Mouse (Mus musculus): ENCODE results near the gene Fpgs. TPM values are rescaled to one million over a fixed set of nuclear protein-coding genes. Genes with fewer than 3 reads are reported as not detected.

The Fpgs gene
- total RNA-seq, 2 experiments from 2014 or later, result 9.5 to 10.1 TPM

DNA sequence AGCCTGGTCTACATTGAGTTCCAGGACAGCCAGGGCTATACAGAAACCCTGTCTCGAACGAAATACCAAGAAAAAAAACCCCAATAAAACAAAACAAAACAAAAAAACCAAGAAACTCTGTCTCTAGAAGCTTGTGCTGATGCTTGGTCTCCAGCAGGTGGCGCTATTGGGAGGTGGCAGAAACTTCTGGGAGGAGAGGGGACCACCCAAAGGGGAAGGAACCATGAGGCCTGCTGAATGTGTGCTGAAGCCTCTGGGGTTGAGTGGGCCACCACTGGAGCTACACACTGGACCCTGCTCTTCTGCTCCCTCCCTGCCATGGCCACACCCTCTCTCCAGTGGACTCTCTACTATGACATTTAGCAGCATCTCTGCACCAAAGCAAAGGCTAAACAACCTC is 4.7 kb upstream of the Fpgs start:
- DNase-seq (ENCODE audit: low spot score in 2 of 2), result no peak
- intact Hi-C loops (cut with DNase I), result loop anchor here (10.0 kb wide), 1 partner anchor 146 kb away; no protein-coding TSS in a partner anchor

DNA sequence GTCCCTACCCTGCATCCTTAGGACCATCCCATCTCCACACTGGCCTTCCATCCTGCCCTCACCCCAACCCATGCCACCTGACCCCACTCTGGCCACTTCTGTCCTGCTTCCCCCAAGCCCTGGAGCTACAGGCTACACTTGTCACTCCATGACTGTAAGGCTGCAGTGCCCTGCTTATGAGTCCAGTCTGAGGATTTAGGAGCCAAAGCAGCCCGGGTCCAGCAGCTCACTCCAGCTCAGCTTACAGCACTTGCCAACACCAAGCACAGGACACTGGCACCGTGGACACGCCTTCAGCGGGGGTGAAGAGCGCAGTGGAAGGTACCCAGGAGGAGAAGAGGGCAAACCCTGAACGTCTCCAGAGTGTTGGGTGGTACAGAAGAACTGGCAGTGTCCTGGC is 3.0 kb upstream of the Fpgs start:
- intact Hi-C loops (cut with DNase I), result loop anchor here (10.0 kb wide), 1 partner anchor 148 kb away; no protein-coding TSS in a partner anchor
- no peak for DNase-seq (ENCODE audit: low spot score in 2 of 2)

DNA sequence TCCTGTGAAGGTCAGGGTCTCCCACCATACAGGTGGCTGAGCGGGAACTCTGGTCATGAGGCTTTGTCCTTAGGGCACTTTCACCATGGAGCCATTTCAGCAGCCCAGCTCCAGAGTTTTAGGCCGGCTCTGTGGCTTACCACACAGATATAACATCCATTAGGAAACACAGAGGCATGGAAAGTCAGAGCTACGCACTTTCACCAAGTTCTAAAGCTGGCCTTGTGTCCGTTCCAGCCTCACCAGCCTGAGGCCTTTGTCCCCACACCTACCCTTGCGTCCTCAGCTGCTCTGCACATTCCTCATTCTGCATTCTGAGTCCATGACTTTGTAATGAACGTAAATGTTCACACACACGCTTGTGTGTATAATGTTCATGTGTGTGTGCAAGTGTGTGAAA is 1.1 kb upstream of the Fpgs start:
- no peak for DNase-seq (ENCODE audit: low spot score in 2 of 2)
- intact Hi-C loops (cut with DNase I), result loop anchor here (10.0 kb wide), 1 partner anchor 150 kb away; no protein-coding TSS in a partner anchor

DNA sequence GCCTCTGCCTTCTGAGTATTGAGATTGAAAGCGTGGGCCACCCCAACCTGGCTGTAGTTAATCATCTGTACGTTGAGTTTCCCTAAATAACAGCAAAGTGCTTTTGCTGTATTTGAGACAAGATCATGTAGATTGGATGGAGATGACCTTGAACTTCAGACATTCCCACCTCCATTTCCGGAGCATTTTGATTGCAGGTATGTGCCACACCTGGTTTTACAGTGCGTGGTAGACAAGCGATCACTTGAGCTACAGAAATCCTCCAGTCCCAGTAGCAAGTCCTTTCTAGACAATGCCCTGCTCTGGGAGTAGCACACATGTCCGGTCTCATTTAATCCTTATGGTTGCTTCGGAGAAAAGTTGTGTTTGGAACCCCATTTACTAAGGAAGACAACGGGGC is 899 bp downstream of the Fpgs start:
- DNase-seq (ENCODE audit: low spot score in 2 of 2), result no peak
- intact Hi-C loops (cut with DNase I), result loop anchor here (10.0 kb wide), 1 partner anchor 152 kb away; no protein-coding TSS in a partner anchor

DNA sequence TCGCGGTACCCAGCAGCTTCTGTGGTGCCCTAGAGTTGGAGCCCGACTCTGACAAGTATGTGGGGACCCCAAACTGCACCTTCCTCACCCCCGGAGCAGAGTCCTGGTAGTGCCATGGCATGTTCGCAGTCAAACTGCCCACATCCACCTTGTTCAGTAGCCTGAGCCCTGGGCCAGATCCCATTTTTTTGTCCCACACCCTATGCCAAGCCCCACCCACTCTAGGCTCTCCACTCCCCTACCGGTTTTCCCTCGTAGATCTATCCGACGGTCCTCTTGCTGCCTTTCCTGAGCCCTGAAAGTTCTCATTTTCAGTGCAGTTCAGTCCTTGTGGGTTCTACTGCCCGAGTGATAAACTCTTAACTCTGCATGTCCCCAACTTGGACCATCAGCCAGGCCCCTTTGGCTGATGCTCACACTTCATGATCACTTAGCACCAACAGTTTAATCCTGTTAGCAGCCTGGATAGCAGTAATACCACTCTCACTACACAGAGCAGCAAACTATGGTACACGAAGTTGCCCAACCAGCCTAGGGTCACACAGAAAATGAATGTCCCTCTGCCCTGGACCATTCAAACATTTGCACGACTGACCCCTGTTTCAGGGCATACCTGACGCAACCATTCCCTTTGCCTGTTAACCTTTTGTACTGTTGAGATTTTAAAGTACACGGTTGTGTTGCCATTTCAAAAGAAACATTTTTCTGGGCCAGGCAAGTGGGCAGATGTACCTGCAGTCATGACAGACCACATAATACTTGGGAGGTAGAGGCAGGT is 2.8 kb downstream of the Fpgs start:
- intact Hi-C loops (cut with DNase I), result loop anchor here (10.0 kb wide), 1 partner anchor 154 kb away; no protein-coding TSS in a partner anchor
- no peak for DNase-seq (ENCODE audit: low spot score in 2 of 2)

DNA sequence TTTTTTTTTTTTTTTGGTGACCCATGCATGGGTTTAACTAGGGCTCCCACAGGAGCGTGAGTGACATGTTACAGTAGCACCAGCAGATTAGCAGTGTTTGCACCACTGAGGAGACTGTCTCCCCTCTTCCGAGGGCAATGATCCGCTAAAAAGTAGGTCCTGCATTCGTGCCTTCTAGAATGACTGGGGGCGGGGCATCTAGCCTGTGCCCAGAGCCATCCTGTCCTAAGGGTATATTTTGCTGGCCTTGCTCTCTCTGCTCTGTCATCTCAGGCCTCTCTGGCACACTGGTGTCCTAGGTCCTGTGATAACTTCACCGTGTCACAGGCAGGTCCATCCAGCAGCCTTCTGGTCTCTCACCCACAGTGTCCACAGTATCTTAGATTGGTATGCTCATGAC is 4.3 kb downstream of the Fpgs start:
- intact Hi-C loops (cut with DNase I), result loop anchor here (10.0 kb wide), 1 partner anchor 155 kb away; no protein-coding TSS in a partner anchor
- no peak for DNase-seq (ENCODE audit: low spot score in 2 of 2)

DNA sequence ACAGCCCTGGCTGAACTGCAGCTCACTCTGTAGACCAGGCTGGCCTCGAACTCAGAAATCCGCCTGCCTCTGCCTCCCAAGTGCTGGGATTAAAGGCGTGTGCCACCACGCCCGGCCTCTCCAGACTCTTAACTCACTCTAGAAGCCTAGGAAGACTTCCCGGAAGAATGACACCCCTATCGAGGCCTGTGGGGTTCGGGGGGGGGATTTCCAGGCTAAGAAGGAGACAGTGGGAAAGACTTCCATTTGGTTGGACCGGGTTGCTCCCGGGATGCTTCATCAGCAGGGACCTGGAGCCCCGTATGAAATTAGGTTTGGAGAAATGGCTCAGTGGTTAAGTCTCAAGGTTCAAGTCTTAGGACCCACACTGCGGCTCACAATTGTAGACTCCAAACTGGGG is 9.3 kb downstream of the Fpgs start:
- no peak for DNase-seq (ENCODE audit: low spot score in 2 of 2)
- intact Hi-C loops (cut with DNase I), result no loop called here

DNA sequence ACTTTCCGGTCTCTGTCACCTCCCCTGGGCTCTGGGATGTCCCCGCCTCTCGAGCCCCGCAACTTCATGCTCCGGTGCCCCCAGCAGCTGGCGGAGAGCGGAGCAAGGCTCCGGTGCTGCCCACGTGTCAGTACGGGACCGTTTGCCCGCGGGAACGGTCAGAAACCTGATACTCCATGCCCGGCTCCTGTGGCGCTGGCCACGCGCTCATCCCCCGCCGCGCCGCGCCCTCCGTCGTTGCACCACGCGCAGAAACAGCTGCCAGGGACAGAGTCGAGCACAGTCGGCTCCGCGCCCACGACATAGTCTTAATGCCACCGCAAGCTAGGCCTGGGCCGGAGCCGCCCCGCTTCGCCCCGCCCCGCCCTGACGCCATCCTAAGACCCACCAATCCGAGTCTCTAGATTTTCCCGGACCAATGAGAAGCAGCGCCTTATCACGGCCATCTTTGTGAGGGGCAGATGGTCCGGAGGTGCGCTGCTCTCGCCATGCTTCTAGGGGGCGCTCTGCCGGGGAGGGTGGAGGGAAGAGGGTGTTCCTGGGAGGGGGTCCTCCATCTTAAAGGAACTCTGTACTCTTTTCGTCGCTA is 10.0 kb downstream of the Fpgs start:
- DNase-seq (ENCODE audit: low spot score in 2 of 2), result peak; percentile 95 to 97
- intact Hi-C loops (cut with DNase I), result no loop called here

DNA sequence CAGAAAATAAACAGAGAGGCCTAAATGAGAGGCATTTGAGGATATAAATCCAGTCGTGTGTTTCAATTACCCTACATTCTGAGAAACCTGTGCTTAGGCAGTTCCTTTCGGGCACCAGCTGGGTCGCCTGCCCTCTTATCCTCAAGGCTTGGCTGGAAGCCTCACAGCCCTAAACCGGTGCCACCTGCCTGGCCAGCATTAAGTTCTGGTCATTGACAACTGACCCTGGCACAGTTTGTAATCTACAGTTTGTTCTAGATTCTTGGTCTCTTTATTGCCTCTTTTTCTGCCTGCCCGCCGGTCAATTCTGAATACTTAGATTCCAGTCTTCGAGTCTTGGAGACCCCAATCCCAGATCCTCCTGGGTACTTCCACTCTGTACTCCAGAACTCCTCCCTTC is 10.7 kb downstream of the Fpgs start:
- intact Hi-C loops (cut with DNase I), result no loop called here

DNA sequence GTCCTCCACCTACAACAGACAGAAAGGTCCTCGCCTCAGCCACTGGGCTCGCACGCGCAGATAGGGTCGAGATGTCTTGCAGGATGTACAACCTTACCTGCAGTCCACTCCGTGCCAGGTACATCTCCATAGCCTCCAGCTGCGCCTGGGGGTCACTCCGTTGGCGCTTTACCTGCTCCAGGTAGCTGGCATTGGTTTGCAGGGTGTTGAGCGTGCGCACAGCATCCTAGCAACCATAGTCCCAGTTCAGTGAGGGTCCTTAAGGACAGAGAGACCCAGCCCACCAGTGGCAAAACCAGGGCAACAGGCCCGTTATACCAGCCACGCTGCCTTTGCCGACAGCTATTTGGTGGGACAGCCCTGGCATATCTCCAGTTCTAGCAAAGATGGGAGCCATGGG is 11.4 kb downstream of the Fpgs start:
- intact Hi-C loops (cut with DNase I), result no loop called here
- no peak for DNase-seq (ENCODE audit: low spot score in 2 of 2)

More for the DNA sequence above, 10.7 kb downstream of the Fpgs start:
- no peak for DNase-seq (ENCODE audit: low spot score in 2 of 2)

DNA sequence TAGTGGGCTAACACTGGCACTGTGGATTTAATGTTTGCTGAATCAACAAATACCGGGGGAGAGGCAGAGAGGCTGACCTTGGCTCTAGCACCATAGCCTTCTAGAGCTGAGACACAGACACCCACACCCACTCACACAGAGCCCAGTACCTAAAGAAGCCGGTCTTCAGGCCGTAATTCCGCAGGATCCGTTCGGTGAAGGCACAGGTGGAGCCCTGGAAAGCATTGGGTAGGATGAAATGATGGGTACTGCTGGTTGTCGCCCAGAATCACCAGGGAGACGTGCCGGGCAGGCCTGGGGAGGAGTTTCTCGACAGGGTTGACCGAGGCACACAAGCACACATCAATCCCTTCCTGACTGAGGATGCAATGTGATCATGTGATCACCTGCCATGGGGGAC is 12.9 kb downstream of the Fpgs start:
- DNase-seq (ENCODE audit: low spot score in 2 of 2), result no peak
- intact Hi-C loops (cut with DNase I), result no loop called here

DNA sequence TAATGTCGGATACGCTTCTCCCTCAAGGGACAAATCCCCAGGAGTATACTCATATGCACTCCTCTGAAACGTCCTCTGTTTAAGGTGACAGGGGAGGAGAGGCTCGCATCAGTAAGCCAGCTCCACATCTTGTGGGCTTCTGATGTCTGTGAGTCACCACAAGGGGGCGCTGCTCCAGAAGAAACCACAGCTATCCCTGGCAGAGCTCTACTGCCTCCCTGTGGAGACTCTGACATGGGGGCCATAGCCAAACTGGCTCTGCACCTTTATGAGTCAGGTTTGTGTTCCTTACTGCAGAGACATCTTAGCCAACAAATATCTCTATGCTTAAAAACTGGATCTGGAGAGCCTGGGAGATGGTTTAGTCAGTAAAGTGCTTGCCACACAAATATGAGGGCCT is 14.5 kb downstream of the Fpgs start:
- intact Hi-C loops (cut with DNase I), result loop anchor here (1.0 kb wide), 1 partner anchor 58 kb away; no protein-coding TSS in a partner anchor
- DNase-seq (ENCODE audit: low spot score in 2 of 2), result peak; percentile 95

DNA sequence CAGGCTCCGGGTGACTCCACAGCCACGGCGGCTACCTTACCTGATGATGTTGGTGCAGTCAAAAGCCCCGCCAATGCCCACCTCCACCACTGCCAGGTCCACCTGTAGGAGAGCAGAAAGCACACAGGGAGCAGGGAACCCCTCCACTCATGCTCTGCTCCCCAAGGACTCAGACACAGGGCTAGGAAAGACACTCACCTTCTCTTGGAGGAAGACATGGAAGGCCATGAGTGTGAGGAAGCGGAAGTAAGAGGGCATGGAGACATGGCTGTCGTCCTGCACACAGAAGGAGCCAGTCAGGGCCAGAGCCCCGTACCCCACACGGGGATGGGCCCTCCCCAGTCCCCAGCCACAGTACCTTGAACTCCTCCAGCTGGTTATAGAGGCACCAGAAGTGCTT is 16.4 kb downstream of the Fpgs start:
- intact Hi-C loops (cut with DNase I), result no loop called here
- DNase-seq (ENCODE audit: low spot score in 2 of 2), result no peak

DNA sequence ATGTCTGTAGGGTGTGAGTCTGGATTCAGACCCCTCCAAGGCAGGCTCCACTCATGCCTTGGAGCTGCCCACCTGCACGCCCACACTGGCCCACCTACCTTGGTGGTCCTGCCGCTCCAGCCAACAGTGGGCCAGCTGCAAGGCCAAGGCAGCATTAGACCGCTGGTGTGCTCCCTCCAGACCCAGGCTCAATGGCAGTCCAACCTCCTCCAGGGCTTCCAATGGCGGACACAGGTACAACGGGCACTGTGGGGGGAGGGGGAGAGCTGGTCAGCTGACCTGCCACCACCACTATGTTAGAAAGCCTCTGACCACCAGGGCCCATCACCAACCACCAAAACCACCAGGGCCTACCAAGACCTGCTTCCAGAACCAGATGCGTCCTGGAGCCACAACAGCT is 17.3 kb downstream of the Fpgs start:
- DNase-seq (ENCODE audit: low spot score in 2 of 2), result no peak
- intact Hi-C loops (cut with DNase I), result no loop called here

DNA sequence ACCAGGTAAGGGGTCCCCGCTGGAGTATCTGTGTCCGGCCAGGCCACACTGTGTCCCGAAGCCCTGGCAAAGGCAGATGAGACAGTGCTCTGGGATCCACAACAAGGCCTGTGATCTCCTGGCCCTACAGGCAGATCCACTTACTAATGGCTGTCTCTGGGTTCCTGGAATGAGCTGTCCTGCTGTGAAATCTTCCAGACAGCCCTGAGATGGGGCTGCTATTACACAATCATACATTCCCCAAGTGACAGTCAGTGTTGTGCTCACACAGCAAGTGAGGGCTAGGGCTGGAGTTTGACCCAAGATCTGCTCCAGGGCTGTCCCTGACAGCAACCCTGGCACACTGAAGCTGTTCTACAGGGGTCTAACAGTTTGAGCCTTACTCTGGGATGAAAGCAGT is 18.1 kb downstream of the Fpgs start:
- intact Hi-C loops (cut with DNase I), result no loop called here

DNA sequence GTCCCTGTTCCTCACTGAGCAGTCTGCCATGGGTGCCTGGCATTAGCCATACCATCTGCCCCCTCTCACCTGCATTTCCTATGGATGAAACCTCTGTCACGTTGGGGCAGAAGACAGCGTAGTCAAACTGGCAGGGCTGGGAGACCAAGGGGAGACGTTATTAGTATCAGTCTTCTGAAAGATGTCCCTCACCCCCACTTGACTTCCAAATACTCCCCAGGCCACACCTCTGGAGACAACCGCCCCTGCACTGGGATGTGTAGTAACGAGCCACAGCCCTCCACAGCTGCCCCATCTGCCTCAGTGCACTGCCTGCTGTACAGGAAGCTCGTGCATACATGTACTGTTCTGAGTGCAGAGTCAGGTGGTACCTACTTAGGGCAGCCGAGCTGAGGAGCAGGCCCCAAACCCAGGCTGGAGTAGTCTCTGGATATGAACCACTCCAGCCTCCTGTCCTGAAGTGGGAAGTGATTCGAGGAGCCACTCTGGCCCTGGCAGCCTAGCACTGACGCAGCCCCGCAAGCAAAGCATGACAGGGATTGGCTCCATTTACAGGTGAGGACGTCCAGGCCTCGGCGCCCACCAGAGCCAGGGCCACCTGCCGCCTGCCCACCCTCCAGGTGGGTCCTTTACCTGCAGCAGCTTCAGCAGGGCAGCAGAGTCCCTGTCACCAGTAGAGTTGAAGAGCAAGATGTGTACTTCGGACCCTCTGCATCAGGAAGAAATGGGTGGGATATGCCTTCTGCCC is 19.1 kb downstream of the Fpgs start:
- intact Hi-C loops (cut with DNase I), result no loop called here

More for the DNA sequence above, 18.1 kb downstream of the Fpgs start:
- no peak for DNase-seq (ENCODE audit: low spot score in 2 of 2)

DNA sequence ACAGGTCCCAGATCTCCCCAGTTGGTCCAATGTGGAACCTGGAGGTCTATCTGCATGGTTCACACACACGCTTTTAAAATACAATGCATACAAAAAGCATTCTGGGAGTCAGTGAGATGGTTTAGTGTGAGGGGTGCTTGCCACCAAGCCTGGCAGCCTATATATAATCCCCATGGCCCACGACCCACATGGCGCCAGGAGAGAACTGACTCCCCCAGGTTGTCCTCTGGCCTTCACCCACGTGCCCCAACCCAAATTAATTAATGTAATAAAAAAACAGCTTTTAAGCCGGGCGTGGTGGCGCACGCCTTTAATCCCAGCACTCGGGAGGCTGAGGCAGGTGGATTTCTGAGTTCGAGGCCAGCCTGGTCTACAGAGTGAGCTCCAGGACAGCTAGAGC is 20.2 kb downstream of the Fpgs start:
- intact Hi-C loops (cut with DNase I), result no loop called here
- no peak for DNase-seq (ENCODE audit: low spot score in 2 of 2)

More for the DNA sequence above, 19.1 kb downstream of the Fpgs start:
- DNase-seq (ENCODE audit: low spot score in 2 of 2), result no peak

DNA sequence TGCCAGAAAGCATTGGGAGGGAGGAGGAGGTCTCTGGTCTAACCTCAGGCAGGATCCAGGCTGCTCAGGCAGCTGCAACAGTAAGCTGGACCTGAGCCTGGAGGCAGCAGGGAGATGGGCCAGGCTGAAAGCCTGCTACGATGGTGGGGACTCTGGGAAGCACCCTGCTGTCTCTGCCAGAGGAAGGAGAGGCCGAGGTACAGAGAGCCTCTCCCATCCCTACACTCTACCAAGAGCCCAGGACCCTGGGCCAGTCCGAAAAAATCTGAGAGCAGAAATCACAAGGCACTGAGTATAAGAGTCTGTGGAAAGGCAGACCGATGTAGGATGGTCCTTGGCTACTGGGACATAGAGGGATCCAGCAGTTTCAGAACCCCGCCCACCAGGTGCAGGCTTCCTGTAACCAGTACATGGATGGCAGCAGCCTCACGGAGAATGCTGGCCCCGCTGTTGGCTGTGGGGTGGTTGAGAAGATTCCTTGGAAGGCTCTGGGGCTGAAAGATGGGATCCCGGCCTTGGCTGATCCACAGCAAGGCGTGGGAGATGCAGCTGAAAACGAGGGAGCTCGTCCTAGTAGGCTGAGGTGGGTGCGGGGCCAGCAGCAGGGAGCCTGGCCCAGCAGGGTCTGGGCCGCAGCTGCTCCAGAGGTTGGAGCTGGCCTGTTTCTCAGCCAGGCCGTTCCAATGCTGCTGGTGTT is 21.1 kb downstream of the Fpgs start:
- intact Hi-C loops (cut with DNase I), result no loop called here
- no peak for DNase-seq (ENCODE audit: low spot score in 2 of 2)

DNA sequence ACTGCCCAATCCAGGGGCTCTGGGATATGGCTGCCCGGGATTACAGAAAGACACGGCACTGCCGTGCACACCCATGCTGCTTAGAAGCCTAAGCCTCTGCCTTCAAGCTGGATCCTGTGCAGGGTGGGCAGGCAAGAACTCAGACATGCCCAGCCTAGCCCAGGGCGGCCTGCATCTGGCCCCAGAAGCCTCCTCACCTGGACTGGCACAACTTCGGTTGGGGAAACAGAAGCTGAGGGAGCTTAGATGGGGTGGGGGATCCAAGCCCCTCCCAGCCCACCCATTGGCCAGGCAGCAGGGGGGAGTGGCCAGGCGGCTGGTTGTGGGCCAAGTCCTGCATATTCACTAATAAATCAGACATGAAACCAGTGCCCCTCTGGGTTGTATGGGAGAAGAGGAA is 22.2 kb downstream of the Fpgs start:
- no peak for DNase-seq (ENCODE audit: low spot score in 2 of 2)
- intact Hi-C loops (cut with DNase I), result no loop called here

Measured in left cerebral cortex, postnatal 14 days (tissue).